Mouse (Mus musculus): Measurements from ENCODE around the gene Ghrhr. TPM values are rescaled to one million over a fixed set of nuclear protein-coding genes. Genes with fewer than 3 reads are reported as not detected.

Gene Ghrhr
- not detected for total RNA-seq (2021)

- DNase-seq, result no peak
These were observed at the start of gene Ghrhr for GRCm38 (mm10) chr6:55376076-55376475. Gene Ghrhr (plus strand): TSS chr6:55376295.

GRCm38 (mm10) chr6:55326299-55326698 is 49.8 kb upstream of the Ghrhr start:
- DNase-seq, result no peak

GRCm38 (mm10) chr6:55327326-55327725 is 48.8 kb upstream of the Ghrhr start:
- no peak for DNase-seq

- DNase-seq, result no peak
These were observed 47.9 kb upstream of the Ghrhr start for GRCm38 (mm10) chr6:55328179-55328578.

GRCm38 (mm10) chr6:55331315-55331714 is 44.8 kb upstream of the Ghrhr start:
- no peak for DNase-seq

GRCm38 (mm10) chr6:55332100-55332772 is 43.9 kb upstream of the Ghrhr start:
- DNase-seq, result no peak

GRCm38 (mm10) chr6:55332773-55333109 is 43.4 kb upstream of the Ghrhr start:
- DNase-seq, result no peak

- no peak for DNase-seq
These were observed 40.0 kb upstream of the Ghrhr start, which contains the start of gene Aqp1 for GRCm38 (mm10) chr6:55335989-55336514. Gene Aqp1 (plus strand): TSS chr6:55336432.

GRCm38 (mm10) chr6:55337242-55337641 is 38.9 kb upstream of the Ghrhr start:
- DNase-seq, result no peak

- no peak for DNase-seq
These were observed 38.0 kb upstream of the Ghrhr start for GRCm38 (mm10) chr6:55338077-55338476.

- DNase-seq, result no peak
These were observed 36.9 kb upstream of the Ghrhr start for GRCm38 (mm10) chr6:55338934-55339825.

GRCm38 (mm10) chr6:55341688-55342087 is 34.4 kb upstream of the Ghrhr start:
- no peak for DNase-seq

GRCm38 (mm10) chr6:55342328-55342727 is 33.8 kb upstream of the Ghrhr start:
- no peak for DNase-seq

GRCm38 (mm10) chr6:55343446-55343845 is 32.6 kb upstream of the Ghrhr start:
- DNase-seq, result no peak

- DNase-seq, result no peak
These were observed 31.6 kb upstream of the Ghrhr start for GRCm38 (mm10) chr6:55344291-55345016.

- DNase-seq, result no peak
These were observed 30.8 kb upstream of the Ghrhr start for GRCm38 (mm10) chr6:55345264-55345663.

- DNase-seq, result no peak
These were observed 29.6 kb upstream of the Ghrhr start for GRCm38 (mm10) chr6:55346491-55346890.

- no peak for DNase-seq
These were observed 28.2 kb upstream of the Ghrhr start for GRCm38 (mm10) chr6:55347711-55348571.

GRCm38 (mm10) chr6:55349231-55349630 is 26.9 kb upstream of the Ghrhr start:
- no peak for DNase-seq

- DNase-seq, result no peak
These were observed 25.6 kb upstream of the Ghrhr start for GRCm38 (mm10) chr6:55350383-55350952.

- DNase-seq, result no peak
These were observed 24.4 kb upstream of the Ghrhr start for GRCm38 (mm10) chr6:55351712-55352111.
